Mouse (Mus musculus) hindbrain, embryonic 15.5 days (tissue): ENCODE measurements at regions not wholly inside any gene's neighbourhood (a gene's known extent, or its start where the extent isn't known, plus 50 kb on each side); places are given as distances from the start of the nearest gene placed in this dataset.

ENCODE experiments used
- ATAC-seq: fragments of 200-750 bp; cut with Nextera tagmentation; 2 replicates; pipeline ENCODE4 v1.8.0; 2017; ENCODE audit warnings: low read depth, moderate number of reproducible peaks, moderate TSS enrichment; ENCODE audit not compliant: low FRiP score
- H3K27ac ChIP-seq: fragments of 300-500 bp; sonication (generic); replicated peaks from 2 replicates; pipeline ENCODE4 v1.5.1; 2015; ENCODE audit warnings: mild to moderate bottlenecking, inconsistent platforms
- H3K27me3 ChIP-seq: fragments of 300-500 bp; sonication (generic); 2 replicates; pipeline ENCODE4 v1.6.1; 2015; ENCODE audit warnings: control low read depth, inconsistent platforms
- H3K36me3 ChIP-seq: fragments of 300-500 bp; sonication (generic); 2 replicates; pipeline ENCODE4 v1.6.1; 2015; ENCODE audit warnings: control low read depth, inconsistent platforms
- H3K4me1 ChIP-seq: fragments of 300-500 bp; sonication (generic); replicated peaks from 2 replicates; pipeline ENCODE4 v1.6.1; 2015; ENCODE audit warnings: control low read depth, inconsistent platforms
- H3K4me2 ChIP-seq: fragments of 300-500 bp; sonication (generic); 2 replicates; pipeline ENCODE4 v1.6.1; 2015; ENCODE audit warnings: moderate library complexity, mild to moderate bottlenecking, inconsistent platforms
- H3K4me3 ChIP-seq: fragments of 300-500 bp; sonication (generic); 2 replicates; pipeline ENCODE4 v1.5.1; 2015; ENCODE audit warnings: mild to moderate bottlenecking, inconsistent platforms
- H3K9ac ChIP-seq: fragments of 300-500 bp; sonication (generic); 2 replicates; pipeline ENCODE4 v1.6.1; 2015; ENCODE audit warnings: inconsistent platforms
- H3K9me3 ChIP-seq: fragments of 300-500 bp; sonication (generic); 2 replicates; pipeline ENCODE4 v1.6.1; 2016; ENCODE audit warnings: control low read depth, inconsistent platforms
- WGBS: fragments of 180-500 bp; shearing (Covaris S2); methylation state at CpG from one replicate; pipeline ENCODE4 v1.1.7; 2015; 5-methylcytosine and 5-hydroxymethylcytosine counted together

DNA sequence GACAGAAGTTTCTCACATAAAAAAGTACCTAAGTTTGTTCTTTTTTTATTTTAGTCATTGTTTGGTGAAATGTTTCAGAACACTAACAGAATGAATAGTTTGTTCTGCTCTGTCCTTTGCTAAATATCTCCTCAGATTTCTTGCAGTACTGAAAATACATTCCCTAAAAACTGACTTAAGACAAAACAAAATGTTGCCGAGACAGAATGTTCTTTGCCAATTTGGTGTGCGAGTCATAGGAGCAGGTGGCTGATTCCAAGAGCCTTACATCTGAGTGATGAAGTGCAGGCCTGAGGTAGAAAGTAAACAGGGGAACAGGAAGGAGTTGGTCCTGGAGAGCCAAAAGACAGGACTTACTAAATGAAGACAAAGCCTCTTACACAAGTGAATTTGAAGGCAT, 919.0 kb upstream of the Cited2 start:
- no peak overlapping the region for H3K27ac ChIP-seq
- H3K36me3 ChIP-seq = no peaks in the 10 kb centered on the region
- no peak overlapping the region for H3K4me3 ChIP-seq
- no peak overlapping the region for H3K9ac ChIP-seq
- no peaks in the 10 kb centered on the region for H3K27me3 ChIP-seq
- no peak overlapping the region for H3K4me2 ChIP-seq
- ATAC-seq = no peak
- 56% methylated on average over 2 of the region's 2 CpGs for WGBS
- no peaks in the 10 kb centered on the region for H3K4me1 ChIP-seq
- H3K9me3 ChIP-seq = no peaks in the 10 kb centered on the region

- H3K4me1 ChIP-seq = no peaks in the 10 kb centered on the region
- no peak for ATAC-seq
- H3K27me3 ChIP-seq = no peaks in the 10 kb centered on the region
- no peak overlapping the region for H3K4me3 ChIP-seq
- no peaks in the 10 kb centered on the region for H3K9me3 ChIP-seq
- no peak overlapping the region for H3K9ac ChIP-seq
- 55% methylated on average over 2 of the region's 2 CpGs for WGBS
- no peak overlapping the region for H3K27ac ChIP-seq
- no peaks in the 10 kb centered on the region for H3K36me3 ChIP-seq
- no peak overlapping the region for H3K4me2 ChIP-seq
These were observed 912.3 kb upstream of the Cited2 start for GRCm38 (mm10) chr10:16810716-16811115.

DNA sequence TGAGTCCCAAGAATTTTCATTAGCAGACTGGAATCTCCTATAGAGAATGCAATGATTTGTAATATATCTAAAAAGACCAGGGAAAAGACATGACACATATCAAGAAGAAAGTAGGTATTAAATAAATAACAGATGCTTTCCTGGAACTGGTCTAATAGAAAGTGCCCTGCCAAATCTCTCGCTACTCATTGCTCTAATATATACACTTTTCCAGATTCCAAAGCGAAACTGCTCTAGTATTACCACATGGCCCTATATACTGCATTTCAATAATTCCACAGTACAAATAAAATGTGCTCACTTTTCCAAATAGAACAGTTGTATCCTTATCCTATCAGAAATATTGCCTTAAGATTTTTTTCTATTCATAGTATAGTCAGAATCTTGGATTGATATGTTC, 909.0 kb upstream of the Cited2 start:
- no peak overlapping the region for H3K4me2 ChIP-seq
- no peak for ATAC-seq
- no peak overlapping the region for H3K4me3 ChIP-seq
- no peak overlapping the region for H3K27ac ChIP-seq
- WGBS = 94% methylated on average over 2 of the region's 2 CpGs
- no peaks in the 10 kb centered on the region for H3K9me3 ChIP-seq
- no peak overlapping the region for H3K9ac ChIP-seq
- no peaks in the 10 kb centered on the region for H3K27me3 ChIP-seq
- H3K36me3 ChIP-seq = no peaks in the 10 kb centered on the region
- H3K4me1 ChIP-seq = no peaks in the 10 kb centered on the region

GRCm38 (mm10) chr10:16861534-16861933, 861.5 kb upstream of the Cited2 start:
- WGBS = 88% methylated on average over 1 of the region's 1 CpGs
- no peak overlapping the region for H3K4me3 ChIP-seq
- no peak overlapping the region for H3K4me2 ChIP-seq
- H3K4me1 ChIP-seq = no peaks in the 10 kb centered on the region
- ATAC-seq = no peak
- H3K9me3 ChIP-seq = no peaks in the 10 kb centered on the region
- H3K27me3 ChIP-seq = no peaks in the 10 kb centered on the region
- H3K36me3 ChIP-seq = no peaks in the 10 kb centered on the region
- H3K27ac ChIP-seq = no peak overlapping the region
- no peak overlapping the region for H3K9ac ChIP-seq

GRCm38 (mm10) chr10:16866914-16867313, 856.1 kb upstream of the Cited2 start:
- H3K9ac ChIP-seq = no peak overlapping the region
- no peaks in the 10 kb centered on the region for H3K27me3 ChIP-seq
- no peak overlapping the region for H3K4me3 ChIP-seq
- ATAC-seq = no peak
- no peaks in the 10 kb centered on the region for H3K9me3 ChIP-seq
- H3K36me3 ChIP-seq = no peaks in the 10 kb centered on the region
- 82% methylated on average over 2 of the region's 2 CpGs for WGBS
- no peak overlapping the region for H3K4me2 ChIP-seq
- H3K27ac ChIP-seq = no peak overlapping the region
- H3K4me1 ChIP-seq = no peaks in the 10 kb centered on the region

DNA sequence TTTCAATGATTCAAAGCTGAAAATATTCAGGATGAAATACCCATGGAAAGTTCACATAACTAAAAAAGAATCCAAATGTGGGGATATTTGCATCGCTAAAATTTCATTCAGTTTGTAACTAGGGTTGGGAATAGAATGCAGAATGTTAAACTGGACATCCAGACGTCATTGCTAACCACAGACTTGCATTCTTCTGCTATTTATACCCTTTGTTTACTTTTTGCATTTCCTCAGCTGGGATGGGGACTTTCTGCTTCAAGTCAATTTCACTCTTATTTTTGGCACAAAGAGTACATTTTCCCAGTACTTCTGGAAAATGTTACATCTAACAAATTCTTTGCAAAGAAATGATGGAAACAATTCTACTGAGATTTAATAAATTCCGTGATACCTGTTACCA, 848.9 kb upstream of the Cited2 start:
- Histone ChIP-seq H3K27ac (no peak overlapping the region), H3K4me1 (no peaks in the 10 kb centered on the region), H3K9me3 (no peaks in the 10 kb centered on the region), H3K4me3 (no peak overlapping the region), H3K27me3 (no peaks in the 10 kb centered on the region), H3K9ac (no peak overlapping the region), H3K4me2 (no peak overlapping the region), H3K36me3 (no peaks in the 10 kb centered on the region)
- ATAC-seq = no peak
- 76% methylated on average over 3 of the region's 3 CpGs for WGBS

- Histone ChIP-seq H3K4me3 (no peak overlapping the region), H3K9me3 (no peaks in the 10 kb centered on the region), H3K36me3 (no peaks in the 10 kb centered on the region), H3K4me2 (no peak overlapping the region), H3K9ac (no peak overlapping the region), H3K4me1 (no peaks in the 10 kb centered on the region), H3K27ac (no peak overlapping the region), H3K27me3 (no peaks in the 10 kb centered on the region)
- no peak for ATAC-seq
These were observed 844.8 kb upstream of the Cited2 start for GRCm38 (mm10) chr10:16878197-16878596.

DNA sequence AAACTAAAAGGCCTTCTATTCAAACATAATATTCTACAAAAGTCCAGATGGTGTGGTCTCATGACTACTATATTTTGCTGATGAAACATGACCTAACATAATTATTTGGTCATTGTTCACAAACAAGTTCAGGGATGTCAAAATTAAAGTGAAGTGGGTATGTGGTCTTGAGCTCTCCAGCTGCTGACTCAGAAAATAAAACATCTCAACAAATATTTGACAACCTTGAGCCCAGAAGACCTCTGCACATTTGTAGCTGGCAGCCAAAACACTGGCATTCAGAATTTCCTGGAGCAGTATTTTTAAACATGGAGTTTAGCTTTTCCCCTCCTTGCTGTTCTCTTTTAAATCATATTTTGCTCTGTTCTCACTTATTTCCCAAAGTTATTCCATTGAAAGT, 829.7 kb upstream of the Cited2 start:
- Histone ChIP-seq H3K27ac (no peak overlapping the region), H3K36me3 (no peaks in the 10 kb centered on the region), H3K9me3 (no peaks in the 10 kb centered on the region), H3K4me3 (no peak overlapping the region), H3K27me3 (no peaks in the 10 kb centered on the region), H3K4me1 (no peaks in the 10 kb centered on the region), H3K9ac (no peak overlapping the region), H3K4me2 (no peak overlapping the region)
- ATAC-seq = no peak

GRCm38 (mm10) chr10:16895332-16895731, 827.7 kb upstream of the Cited2 start:
- no peaks in the 10 kb centered on the region for H3K4me1 ChIP-seq
- no peaks in the 10 kb centered on the region for H3K27me3 ChIP-seq
- H3K9me3 ChIP-seq = no peaks in the 10 kb centered on the region
- H3K36me3 ChIP-seq = no peaks in the 10 kb centered on the region
- H3K9ac ChIP-seq = no peak overlapping the region
- H3K4me2 ChIP-seq = no peak overlapping the region
- no peak overlapping the region for H3K27ac ChIP-seq
- H3K4me3 ChIP-seq = no peak overlapping the region
- no peak for ATAC-seq

DNA sequence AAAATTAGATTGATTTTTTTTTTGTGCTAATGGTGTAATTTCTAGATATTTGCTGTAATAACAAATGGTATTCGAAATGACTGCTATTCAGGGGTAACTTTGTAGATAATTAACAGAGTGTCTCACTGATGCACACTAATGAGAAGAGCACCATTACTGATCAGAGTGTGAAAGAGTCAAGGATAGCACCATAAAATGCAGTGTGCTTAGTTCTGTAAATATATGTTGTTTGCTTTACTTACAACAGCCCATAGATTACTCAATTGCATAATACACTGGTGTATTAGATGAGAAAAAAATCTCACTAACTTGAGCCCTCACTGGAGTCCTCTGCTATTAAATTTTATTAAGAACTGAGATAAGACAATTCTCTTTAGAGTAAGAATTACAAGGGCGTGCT, 800.1 kb upstream of the Cited2 start:
- 71% methylated on average over 2 of the region's 2 CpGs for WGBS

GRCm38 (mm10) chr10:16923851-16924250, 799.2 kb upstream of the Cited2 start:
- Histone ChIP-seq H3K9me3 (no peaks in the 10 kb centered on the region), H3K27ac (no peak overlapping the region), H3K36me3 (no peaks in the 10 kb centered on the region), H3K4me1 (no peaks in the 10 kb centered on the region), H3K27me3 (no peaks in the 10 kb centered on the region), H3K4me2 (no peak overlapping the region), H3K4me3 (no peak overlapping the region), H3K9ac (no peak overlapping the region)
- ATAC-seq = no peak
- 88% methylated on average over 6 of the region's 6 CpGs for WGBS

More for the DNA sequence above, 800.1 kb upstream of the Cited2 start:
- H3K4me2 ChIP-seq = no peak overlapping the region
- no peak for ATAC-seq
- H3K9me3 ChIP-seq = no peaks in the 10 kb centered on the region
- no peaks in the 10 kb centered on the region for H3K27me3 ChIP-seq
- no peaks in the 10 kb centered on the region for H3K36me3 ChIP-seq
- H3K9ac ChIP-seq = no peak overlapping the region
- no peaks in the 10 kb centered on the region for H3K4me1 ChIP-seq
- H3K4me3 ChIP-seq = no peak overlapping the region
- no peak overlapping the region for H3K27ac ChIP-seq

- Histone ChIP-seq H3K27ac (no peak overlapping the region), H3K4me3 (no peak overlapping the region), H3K36me3 (no peaks in the 10 kb centered on the region), H3K4me1 (no peaks in the 10 kb centered on the region), H3K9ac (no peak overlapping the region), H3K4me2 (no peak overlapping the region), H3K27me3 (no peaks in the 10 kb centered on the region), H3K9me3 (no peaks in the 10 kb centered on the region)
- ATAC-seq = no peak
- 87% methylated on average over 4 of the region's 4 CpGs for WGBS
These were observed 785.3 kb upstream of the Cited2 start for GRCm38 (mm10) chr10:16937705-16938104.

GRCm38 (mm10) chr10:16951636-16952035, 771.4 kb upstream of the Cited2 start:
- H3K9ac ChIP-seq = no peak overlapping the region
- ATAC-seq = no peak
- no peaks in the 10 kb centered on the region for H3K27me3 ChIP-seq
- H3K36me3 ChIP-seq = no peaks in the 10 kb centered on the region
- 65% methylated on average over 1 of the region's 1 CpGs for WGBS
- H3K4me1 ChIP-seq = no peaks in the 10 kb centered on the region
- H3K4me2 ChIP-seq = no peak overlapping the region
- H3K9me3 ChIP-seq = no peaks in the 10 kb centered on the region
- H3K27ac ChIP-seq = no peak overlapping the region
- H3K4me3 ChIP-seq = no peak overlapping the region
